Mouse (Mus musculus): ENCODE data around the gene Zdbf2. TPM values are rescaled to one million over a fixed set of nuclear protein-coding genes. Genes with fewer than 3 reads are reported as not detected.

Zdbf2 gene
- total and polyA plus RNA-seq, 3 experiments = 0.04 to 0.41 (median 0.29) TPM

- H3K36me3 ChIP-seq (ENCODE audit: control insufficient read depth, insufficient read depth, low read length) = no peaks in the 10 kb centered on the region
- WGBS = 49% methylated on average over 24 of the region's 24 CpGs
Measured at GRCm38 (mm10) chr1:63252351-63253209, 20.5 kb upstream of the Zdbf2 start.

GRCm38 (mm10) chr1:63253291-63253690 is 19.8 kb upstream of the Zdbf2 start:
- Histone ChIP-seq H3K4me1 (ENCODE audit: control insufficient read depth, insufficient read depth, low read length) (no peaks in the 10 kb centered on the region), H3K4me3 (no peak overlapping the region), H3K79me2 (replicated peaks; ENCODE audit: control insufficient read depth, insufficient read depth, low read length) (no peaks in the 10 kb centered on the region), H3K9ac (ENCODE audit: low read depth, low read length) (no peak overlapping the region), H3K27ac (no peak overlapping the region), H3K36me3 (ENCODE audit: control insufficient read depth, insufficient read depth, low read length) (no peaks in the 10 kb centered on the region), H3K27me3 (ENCODE audit: control insufficient read depth, insufficient read depth, low read length) (peaks cover 30% of the 10 kb centered on the region)
- intact Hi-C loops (cut with DNase I) = no loop called here
- no peak for DNase-seq
- 42% methylated on average over 5 of the region's 5 CpGs for WGBS
- no peak for TF ChIP-seq POLR2A (IDR thresholded peaks at IDR 0.05; ENCODE audit: insufficient read depth, low read depth, low read length)
- no peak for TF ChIP-seq CTCF (IDR thresholded peaks at IDR 0.05)
- TF ChIP-seq EP300 (IDR thresholded peaks at IDR 0.05; ENCODE audit: insufficient read depth, low read depth, low read length) = no peak

More at GRCm38 (mm10) chr1:63252351-63253209, 20.5 kb upstream of the Zdbf2 start:
- peaks cover 35% of the 10 kb centered on the region for H3K27me3 ChIP-seq (ENCODE audit: control insufficient read depth, insufficient read depth, low read length)
- no peak overlapping the region for H3K9ac ChIP-seq (ENCODE audit: low read depth, low read length)
- DNase-seq = no peak
- intact Hi-C loops (cut with DNase I) = no loop called here
- no peak overlapping the region for H3K27ac ChIP-seq
- TF ChIP-seq CTCF (IDR thresholded peaks at IDR 0.05) (peak; percentile 42), POLR2A (IDR thresholded peaks at IDR 0.05; ENCODE audit: insufficient read depth, low read depth, low read length) (no peak), EP300 (IDR thresholded peaks at IDR 0.05; ENCODE audit: insufficient read depth, low read depth, low read length) (no peak)
- H3K4me3 ChIP-seq = no peak overlapping the region
- no peaks in the 10 kb centered on the region for H3K79me2 ChIP-seq (replicated peaks; ENCODE audit: control insufficient read depth, insufficient read depth, low read length)
- H3K4me1 ChIP-seq (ENCODE audit: control insufficient read depth, insufficient read depth, low read length) = no peaks in the 10 kb centered on the region

- no peaks in the 10 kb centered on the region for H3K4me1 ChIP-seq (ENCODE audit: control insufficient read depth, insufficient read depth, low read length)
- no peak overlapping the region for H3K4me3 ChIP-seq
- no peak for DNase-seq
- 21% methylated on average over 4 of the region's 4 CpGs for WGBS
- H3K9ac ChIP-seq (ENCODE audit: low read depth, low read length) = no peak overlapping the region
- peaks cover 21% of the 10 kb centered on the region for H3K27me3 ChIP-seq (ENCODE audit: control insufficient read depth, insufficient read depth, low read length)
- H3K36me3 ChIP-seq (ENCODE audit: control insufficient read depth, insufficient read depth, low read length) = no peaks in the 10 kb centered on the region
- no peaks in the 10 kb centered on the region for H3K79me2 ChIP-seq (replicated peaks; ENCODE audit: control insufficient read depth, insufficient read depth, low read length)
- H3K27ac ChIP-seq = no peak overlapping the region
- TF ChIP-seq POLR2A (IDR thresholded peaks at IDR 0.05; ENCODE audit: insufficient read depth, low read depth, low read length) = no peak
- TF ChIP-seq CTCF (IDR thresholded peaks at IDR 0.05) = no peak
- no peak for TF ChIP-seq EP300 (IDR thresholded peaks at IDR 0.05; ENCODE audit: insufficient read depth, low read depth, low read length)
- intact Hi-C loops (cut with DNase I) = no loop called here
Measured at GRCm38 (mm10) chr1:63255101-63255500, 18.0 kb upstream of the Zdbf2 start.

GRCm38 (mm10) chr1:63256083-63256482 is 17.0 kb upstream of the Zdbf2 start:
- no peaks in the 10 kb centered on the region for H3K79me2 ChIP-seq (replicated peaks; ENCODE audit: control insufficient read depth, insufficient read depth, low read length)
- H3K4me3 ChIP-seq = no peak overlapping the region
- no peaks in the 10 kb centered on the region for H3K4me1 ChIP-seq (ENCODE audit: control insufficient read depth, insufficient read depth, low read length)
- no peak overlapping the region for H3K9ac ChIP-seq (ENCODE audit: low read depth, low read length)
- DNase-seq = no peak
- whole genome bisulfite sequencing = 41% methylated on average over 5 of the region's 5 CpGs
- intact Hi-C loops (cut with DNase I) = no loop called here
- H3K27ac ChIP-seq = no peak overlapping the region
- TF ChIP-seq POLR2A (IDR thresholded peaks at IDR 0.05; ENCODE audit: insufficient read depth, low read depth, low read length) (no peak), CTCF (IDR thresholded peaks at IDR 0.05) (no peak), EP300 (IDR thresholded peaks at IDR 0.05; ENCODE audit: insufficient read depth, low read depth, low read length) (no peak)
- no peaks in the 10 kb centered on the region for H3K36me3 ChIP-seq (ENCODE audit: control insufficient read depth, insufficient read depth, low read length)
- H3K27me3 ChIP-seq (ENCODE audit: control insufficient read depth, insufficient read depth, low read length) = peaks cover 23% of the 10 kb centered on the region

- DNase-seq = no peak
- TF ChIP-seq POLR2A (IDR thresholded peaks at IDR 0.05; ENCODE audit: insufficient read depth, low read depth, low read length) = no peak
- no peak for TF ChIP-seq CTCF (IDR thresholded peaks at IDR 0.05)
- no peak for TF ChIP-seq EP300 (IDR thresholded peaks at IDR 0.05; ENCODE audit: insufficient read depth, low read depth, low read length)
- H3K79me2 ChIP-seq (replicated peaks; ENCODE audit: control insufficient read depth, insufficient read depth, low read length) = no peaks in the 10 kb centered on the region
- no peak overlapping the region for H3K4me3 ChIP-seq
- H3K9ac ChIP-seq (ENCODE audit: low read depth, low read length) = no peak overlapping the region
- intact Hi-C loops (cut with DNase I) = no loop called here
- no peak overlapping the region for H3K27ac ChIP-seq
- H3K36me3 ChIP-seq (ENCODE audit: control insufficient read depth, insufficient read depth, low read length) = no peaks in the 10 kb centered on the region
- 59% methylated on average over 2 of the region's 2 CpGs for WGBS
- peaks cover 13% of the 10 kb centered on the region for H3K27me3 ChIP-seq (ENCODE audit: control insufficient read depth, insufficient read depth, low read length)
- H3K4me1 ChIP-seq (ENCODE audit: control insufficient read depth, insufficient read depth, low read length) = no peaks in the 10 kb centered on the region
Measured at GRCm38 (mm10) chr1:63258501-63258900, 14.6 kb upstream of the Zdbf2 start.

GRCm38 (mm10) chr1:63259271-63259830 is 13.7 kb upstream of the Zdbf2 start:
- H3K4me1 ChIP-seq (ENCODE audit: control insufficient read depth, insufficient read depth, low read length) = no peaks in the 10 kb centered on the region
- intact Hi-C loops (cut with DNase I) = no loop called here
- TF ChIP-seq POLR2A (IDR thresholded peaks at IDR 0.05; ENCODE audit: insufficient read depth, low read depth, low read length) (no peak), CTCF (IDR thresholded peaks at IDR 0.05) (no peak), EP300 (IDR thresholded peaks at IDR 0.05; ENCODE audit: insufficient read depth, low read depth, low read length) (no peak)
- no peak overlapping the region for H3K9ac ChIP-seq (ENCODE audit: low read depth, low read length)
- 46% methylated on average over 11 of the region's 11 CpGs for WGBS
- H3K27ac ChIP-seq = no peak overlapping the region
- no peak overlapping the region for H3K4me3 ChIP-seq
- no peaks in the 10 kb centered on the region for H3K36me3 ChIP-seq (ENCODE audit: control insufficient read depth, insufficient read depth, low read length)
- H3K27me3 ChIP-seq (ENCODE audit: control insufficient read depth, insufficient read depth, low read length) = peaks cover 15% of the 10 kb centered on the region
- DNase-seq = no peak
- H3K79me2 ChIP-seq (replicated peaks; ENCODE audit: control insufficient read depth, insufficient read depth, low read length) = no peaks in the 10 kb centered on the region

All from heart, adult 2 months (tissue).